Mouse (Mus musculus) CH12.LX (cell line): Measurements from ENCODE around the gene Klf3. TPM values are rescaled to one million over a fixed set of nuclear protein-coding genes. Genes with fewer than 3 reads are reported as not detected.

Source experiments
- DNase-seq: peaks from one replicate; pipeline ENCODE4 v3.0.0-alpha.2; 2013; ENCODE audit errors: extremely low read depth
- H3K27ac ChIP-seq: 2 replicates; pipeline ENCODE4 v1.5.1; 2012; ENCODE audit warnings: low read depth, mild to moderate bottlenecking, control low read depth, moderate library complexity; ENCODE audit not compliant: insufficient read depth
- H3K27me3 ChIP-seq: replicated peaks from 2 replicates; pipeline ENCODE3; 2012; ENCODE audit warnings: inconsistent platforms
- H3K36me3 ChIP-seq, 2 experiments: replicated peaks in 1 of 2; 2 replicates each; pipeline versions ENCODE3 to v1.6.1; 2012; ENCODE audit warnings: inconsistent platforms in 1 of 2, low read length in 1 of 2, mild to moderate bottlenecking in 1 of 2, mixed read lengths in 1 of 2, moderate library complexity in 1 of 2; ENCODE audit not compliant: control insufficient read depth in 1 of 2, insufficient read depth in 1 of 2
- H3K4me1 ChIP-seq, 2 experiments: 2 replicates each; pipeline ENCODE4 v1.6.1; 2012; ENCODE audit warnings: inconsistent platforms in 1 of 2, moderate library complexity in 1 of 2; ENCODE audit not compliant: insufficient read depth in 2 of 2, control insufficient read depth in 1 of 2
- H3K4me2 ChIP-seq: 2 replicates; pipeline ENCODE4 v1.6.1; 2012; ENCODE audit warnings: low read depth, mild to moderate bottlenecking, control low read depth; ENCODE audit not compliant: poor library complexity, insufficient read depth, severe bottlenecking
- H3K4me3 ChIP-seq, 3 experiments: fragments of 150-350 bp in 1 of 3; sonication (generic) in 1 of 3; replicated peaks in 1 of 3; 2 replicates each; pipeline versions ENCODE3 to v1.5.1; 2011 to 2012; ENCODE audit warnings: low read depth in 2 of 3, low read length in 2 of 3, mild to moderate bottlenecking in 2 of 3, moderate library complexity in 2 of 3, control low read depth in 1 of 3, improper control_type of control experiment in 1 of 3, inconsistent platforms in 1 of 3, mixed read lengths in 1 of 3; ENCODE audit not compliant: poor library complexity in 1 of 3
- H3K79me2 ChIP-seq: replicated peaks from 2 replicates; pipeline ENCODE4 v1.6.1; 2012; ENCODE audit warnings: mild to moderate bottlenecking, moderate library complexity; ENCODE audit not compliant: control insufficient read depth, poor library complexity, insufficient read depth, severe bottlenecking; ENCODE audit errors: extremely low read depth
- H3K9ac ChIP-seq: 2 replicates; pipeline ENCODE4 v1.6.1; 2012; ENCODE audit warnings: low read depth, mild to moderate bottlenecking, control low read depth, moderate library complexity; ENCODE audit not compliant: insufficient read depth
- H3K9me3 ChIP-seq: replicated peaks from 2 replicates; pipeline ENCODE3; 2012; ENCODE audit warnings: low read length, inconsistent platforms, mixed read lengths
- CHD2 ChIP-seq: IDR thresholded peaks from 2 replicates; pipeline ENCODE4 v1.6.1; 2011; ENCODE audit warnings: low read length, improper control_type of control experiment
- CTCF ChIP-seq, 2 experiments: IDR thresholded peaks in 1 of 2; conservative IDR thresholded peaks in 1 of 2; 2 replicates each; pipeline ENCODE4 v1.5.1; 2011 to 2012; ENCODE audit warnings: low read depth in 2 of 2, low read length in 2 of 2, improper control_type of control experiment in 1 of 2, inconsistent platforms in 1 of 2, mild to moderate bottlenecking in 1 of 2, moderate library complexity in 1 of 2
- ETS1 ChIP-seq: conservative IDR thresholded peaks from 2 replicates; pipeline ENCODE4 v1.6.1; 2012; ENCODE audit warnings: low read depth, mild to moderate bottlenecking, inconsistent platforms, low read length, improper control_type of control experiment, moderate library complexity
- IRF4 ChIP-seq: IDR thresholded peaks from 2 replicates; pipeline ENCODE4 v1.6.1; 2014; ENCODE audit warnings: low read depth, mild to moderate bottlenecking, inconsistent platforms, low read length, improper control_type of control experiment
- JUN ChIP-seq: IDR thresholded peaks from 2 replicates; pipeline ENCODE4 v1.6.1; 2011; ENCODE audit warnings: low read depth, mild to moderate bottlenecking, low read length, improper control_type of control experiment, moderate library complexity; ENCODE audit not compliant: insufficient read depth
- JUND ChIP-seq: conservative IDR thresholded peaks from 2 replicates; pipeline ENCODE4 v1.6.1; 2011; ENCODE audit warnings: low read depth, low read length, improper control_type of control experiment
- KAT2A ChIP-seq: IDR thresholded peaks from 2 replicates; pipeline ENCODE4 v1.6.1; 2012; ENCODE audit warnings: low read length, improper control_type of control experiment, inconsistent platforms; ENCODE audit not compliant: insufficient replicate concordance
- MAFK ChIP-seq: IDR thresholded peaks from 2 replicates; pipeline ENCODE4 v1.6.1; 2011; ENCODE audit warnings: low read length, improper control_type of control experiment; ENCODE audit not compliant: insufficient replicate concordance
- MAX ChIP-seq: IDR thresholded peaks from 2 replicates; pipeline ENCODE4 v1.6.1; 2011; ENCODE audit warnings: low read length, improper control_type of control experiment
- MAZ ChIP-seq: IDR thresholded peaks from 2 replicates; pipeline ENCODE4 v1.6.1; 2012; ENCODE audit warnings: low read depth, mild to moderate bottlenecking, inconsistent platforms, low read length, improper control_type of control experiment, moderate library complexity
- MEF2A ChIP-seq: IDR thresholded peaks from 2 replicates; pipeline ENCODE4 v1.6.1; 2014; ENCODE audit warnings: low read depth, mild to moderate bottlenecking, inconsistent platforms, low read length, improper control_type of control experiment, borderline replicate concordance
- MXI1 ChIP-seq: IDR thresholded peaks from 2 replicates; pipeline ENCODE4 v1.6.1; 2011; ENCODE audit warnings: mild to moderate bottlenecking, low read depth, low read length, improper control_type of control experiment
- NRF1 ChIP-seq: IDR thresholded peaks from 2 replicates; pipeline ENCODE4 v1.6.1; 2014; ENCODE audit warnings: low read depth, mild to moderate bottlenecking, inconsistent platforms, low read length, improper control_type of control experiment, moderate library complexity
- POLR2A ChIP-seq: IDR thresholded peaks from 2 replicates; pipeline ENCODE4 v1.6.1; 2011; ENCODE audit warnings: low read depth, mild to moderate bottlenecking, improper control_type of control experiment, low read length
- POLR2AphosphoS2 ChIP-seq: IDR thresholded peaks from 2 replicates; pipeline ENCODE4 v1.6.1; 2011; ENCODE audit warnings: low read depth, low read length, improper control_type of control experiment
- RCOR1 ChIP-seq: conservative IDR thresholded peaks from 2 replicates; pipeline ENCODE4 v1.6.1; 2012; ENCODE audit warnings: low read depth, mild to moderate bottlenecking, inconsistent platforms, low read length, improper control_type of control experiment
- SMC3 ChIP-seq: IDR thresholded peaks from 2 replicates; pipeline ENCODE4 v1.6.1; 2011; ENCODE audit warnings: low read depth, low read length, improper control_type of control experiment
- USF1 ChIP-seq: IDR thresholded peaks from 2 replicates; pipeline ENCODE4 v1.6.1; 2014; ENCODE audit warnings: low read depth, mild to moderate bottlenecking, inconsistent platforms, low read length, improper control_type of control experiment
- USF2 ChIP-seq: conservative IDR thresholded peaks from 2 replicates; pipeline ENCODE4 v1.6.1; 2011; ENCODE audit warnings: low read depth, low read length, improper control_type of control experiment
- ZC3H11A ChIP-seq: IDR thresholded peaks from 2 replicates; pipeline ENCODE4 v1.6.1; 2012; ENCODE audit warnings: low read depth, mild to moderate bottlenecking, inconsistent platforms, low read length, improper control_type of control experiment
- ZKSCAN1 ChIP-seq: IDR thresholded peaks from 2 replicates; pipeline ENCODE4 v1.6.1; 2012; ENCODE audit warnings: low read depth, inconsistent platforms, low read length, improper control_type of control experiment, borderline replicate concordance
- ZNF384 ChIP-seq: IDR thresholded peaks from 2 replicates; pipeline ENCODE4 v1.6.1; 2012; ENCODE audit warnings: low read depth, low read length, improper control_type of control experiment, inconsistent platforms
- dilution Hi-C: fragments of 300-500 bp; cut with MboI; formaldehyde crosslinking; loops from 2 replicates; pipeline ENCODE4 v1.14.3; 2020; ENCODE audit warnings: low sequenced_read_pairs; ENCODE audit not compliant: extremely low pct_unique_long_range_greater_than_20kb, extremely low pct_ligation_motif_present
- in situ Hi-C: fragments of 300-500 bp; cut with MboI; formaldehyde crosslinking; loops from 3 replicates; pipeline ENCODE4 v1.14.3; 2019; ENCODE audit warnings: low sequenced_read_pairs, low pct_ligation_motif_present, low pct_unique_long_range_greater_than_20kb, mixed read lengths
- polyA plus RNA-seq: library from polyadenylated mRNA; unstranded; fragments of >175 nt; gene quantifications from 2 replicates; pipeline ENCODE4 v1.2.1, GENCODE M21; 2012; ENCODE audit warnings: low read depth; ENCODE audit not compliant: insufficient read length
- total RNA-seq, 2 experiments: library from RNA; depleted of rRNA; stranded (reverse); fragments of 300-350 nt in 1 of 2; fragments of >200 nt in 1 of 2; gene quantifications; 2 replicates each; pipeline ENCODE4 v1.2.3; 2012 to 2014

Klf3 gene
- total and polyA plus RNA-seq, 3 experiments: 0.40 to 4.4 (median 0.64) TPM

- TF ChIP-seq IRF4 (peak; percentile 36; the same call in 1 of the 2 replicates), SMC3 (no peak)
These were observed 3.4 kb downstream of the Klf3 start (continued) for GRCm38 (mm10) chr5:64806600-64806999.

GRCm38 (mm10) chr5:64807159-64807558, 4.0 kb downstream of the Klf3 start:
- Histone ChIP-seq H3K4me1 (peaks cover 7 to 52% of the 10 kb centered on the region in 2 experiments; a peak in 3 of 4 replicates), H3K4me3 (no peak overlapping the region), H3K27me3 (no peaks in the 10 kb centered on the region), H3K79me2 (no peaks in the 10 kb centered on the region)
- no peak for DNase-seq
- dilution Hi-C loops: no loop called here
- TF ChIP-seq MAX (no peak), ZNF384 (peak; percentile 39; the same call in 1 of the 2 replicates)
- TF ChIP-seq, all 38 proteins: peak for 1
- no peak overlapping the region for H3K27ac ChIP-seq
- in situ Hi-C loops: no loop called here
- H3K36me3 ChIP-seq: no peaks in the 10 kb centered on the region
- H3K9ac ChIP-seq: no peak overlapping the region
- peaks cover 10% of the 10 kb centered on the region for H3K9me3 ChIP-seq
- no peak overlapping the region; the same call in 1 of the 2 replicates for H3K4me2 ChIP-seq

- TF ChIP-seq POLR2A (no peak), NRF1 (no peak), ZKSCAN1 (no peak), CHD2 (no peak), ZNF384 (no peak), MXI1 (no peak), POLR2AphosphoS2 (no peak)
- Histone ChIP-seq H3K9me3 (peaks cover 6% of the 10 kb centered on the region), H3K4me2 (no peak overlapping the region), H3K27ac (no peak overlapping the region), H3K27me3 (no peaks in the 10 kb centered on the region), H3K79me2 (no peaks in the 10 kb centered on the region), H3K4me1 (peaks cover 9 to 57% of the 10 kb centered on the region in 2 experiments; a peak in 3 of 4 replicates), H3K4me3 (no peak overlapping the region), H3K36me3 (no peaks in the 10 kb centered on the region), H3K9ac (no peak overlapping the region)
- no peak for DNase-seq
- dilution Hi-C loops (no loop called here), in situ Hi-C loops (no loop called here)
These were observed 4.4 kb downstream of the Klf3 start for GRCm38 (mm10) chr5:64807603-64808002.

GRCm38 (mm10) chr5:64808106-64809010, 5.2 kb downstream of the Klf3 start:
- Histone ChIP-seq H3K27ac (no peak overlapping the region), H3K36me3 (no peaks in the 10 kb centered on the region), H3K9me3 (peaks cover under 1% of the 10 kb centered on the region), H3K4me1 (peaks cover 9 to 62% of the 10 kb centered on the region in 2 experiments; a peak in 3 of 4 replicates), H3K79me2 (no peaks in the 10 kb centered on the region), H3K4me3 (no peak overlapping the region), H3K9ac (no peak overlapping the region), H3K4me2 (no peak overlapping the region), H3K27me3 (no peaks in the 10 kb centered on the region)
- dilution Hi-C loops: no loop called here
- in situ Hi-C loops: no loop called here
- TF ChIP-seq KAT2A (no peak), ETS1 (no peak), JUN (no peak), USF1 (no peak), JUND (no peak), MEF2A (no peak), USF2 (no peak), ZNF384 (no peak), ZC3H11A (no peak), CTCF (conservative IDR thresholded peaks at IDR 0.05 in 1 of 2, IDR thresholded peaks at IDR 0.05 in 1 of 2; ENCODE audit: low read depth in 2 of 2, low read length in 2 of 2) (no peak), MAX (no peak), NRF1 (no peak), MAZ (no peak), MAFK (no peak), RCOR1 (no peak), MXI1 (no peak)
- no peak for DNase-seq
